Mouse (Mus musculus): ENCODE results near the gene Camsap1.

DNA sequence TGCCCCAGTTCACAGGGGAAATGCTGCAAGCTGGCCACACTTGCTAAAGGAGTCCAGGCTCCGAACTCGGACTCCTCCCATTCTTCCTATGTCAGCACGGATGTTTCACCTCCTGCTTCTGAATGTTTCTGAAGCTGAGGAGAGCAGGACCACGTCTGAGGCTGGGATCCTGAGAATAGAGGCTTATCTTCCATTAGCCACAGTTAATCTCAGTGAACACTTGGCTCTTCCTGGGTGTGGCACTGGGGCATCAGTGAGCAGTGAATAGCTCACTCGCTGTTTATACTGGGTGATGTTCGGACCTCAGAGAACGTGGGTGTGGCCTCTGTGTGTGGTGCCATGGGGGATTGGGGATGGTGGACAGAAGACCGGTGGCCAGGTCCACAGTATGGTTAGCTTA is 95.9 kb downstream of the Camsap1 start:
- TF ChIP-seq CTCF (conservative IDR thresholded peaks at IDR 0.05 in 1 of 2, IDR thresholded peaks at IDR 0.05 in 1 of 2; ENCODE audit: low read depth in 2 of 2, low read length in 2 of 2) (no peak), ZNF384 (IDR thresholded peaks at IDR 0.05; ENCODE audit: low read depth, low read length) (no peak), PAX5 (IDR thresholded peaks at IDR 0.05; ENCODE audit: low read length) (no peak), POLR2A (IDR thresholded peaks at IDR 0.05; ENCODE audit: low read depth, low read length) (no peak), MYC (IDR thresholded peaks at IDR 0.05; ENCODE audit: low read depth, low read length) (no peak)

All from CH12.LX (cell line).